Mouse (Mus musculus) lung, embryonic 14.5 days (tissue): ENCODE measurements around the gene Mef2a. TPM values are rescaled to one million over a fixed set of nuclear protein-coding genes. Genes with fewer than 3 reads are reported as not detected.
"Not testable (repeated sequence)": the region's sequence is repeated elsewhere in the genome, so short reads cannot be mapped to it uniquely, and the experiment has no call there.

Source experiments
- ATAC-seq: fragments of 200-750 bp; cut with Nextera tagmentation; 2 replicates; pipeline ENCODE4 v1.8.0; 2017; ENCODE audit warnings: mild to moderate bottlenecking, moderate TSS enrichment, moderate library complexity; ENCODE audit not compliant: insufficient read depth
- DNase-seq: peaks from one replicate; pipeline ENCODE4 v3.0.0-alpha.2; 2015
- H3K27ac ChIP-seq: fragments of 300-500 bp; sonication (generic); 2 replicates; pipeline ENCODE4 v1.5.1; 2014; ENCODE audit warnings: low read depth, mild to moderate bottlenecking, moderate library complexity
- H3K27me3 ChIP-seq: fragments of 300-500 bp; sonication (generic); 2 replicates; pipeline ENCODE4 v1.6.1; 2014; ENCODE audit warnings: low read length, control low read depth; ENCODE audit not compliant: insufficient read depth
- H3K36me3 ChIP-seq: fragments of 300-500 bp; sonication (generic); 2 replicates; pipeline ENCODE4 v1.6.1; 2014; ENCODE audit warnings: control low read depth; ENCODE audit not compliant: insufficient read depth
- H3K4me1 ChIP-seq: fragments of 300-500 bp; sonication (generic); 2 replicates; pipeline ENCODE4 v1.6.1; 2014; ENCODE audit warnings: antibody characterized with exemption, control low read depth; ENCODE audit not compliant: insufficient read depth
- H3K4me2 ChIP-seq: fragments of 300-500 bp; sonication (generic); 2 replicates; pipeline ENCODE4 v1.6.1; 2014; ENCODE audit warnings: mild to moderate bottlenecking
- H3K4me3 ChIP-seq: fragments of 300-500 bp; sonication (generic); 2 replicates; pipeline ENCODE4 v1.5.1; 2014; ENCODE audit warnings: low read depth, low read length
- H3K9ac ChIP-seq: fragments of 300-500 bp; sonication (generic); 2 replicates; pipeline ENCODE4 v1.6.1; 2014
- H3K9me3 ChIP-seq: fragments of 300-500 bp; sonication (generic); 2 replicates; pipeline ENCODE4 v1.6.1; 2016; ENCODE audit warnings: low read depth, low read length, control low read depth
- CTCF ChIP-seq: IDR thresholded peaks from 2 replicates; pipeline ENCODE4 v1.5.1; 2016; ENCODE audit warnings: antibody characterized with exemption, low read depth
- WGBS: fragments of 180-500 bp; shearing (Covaris S2); extraction: QIAGEN DNeasy Blood & Tissue Kit; methylation state at CpG from one replicate; pipeline ENCODE4 v1.1.7; 2014; 5-methylcytosine and 5-hydroxymethylcytosine counted together
- polyA plus RNA-seq: library from polyadenylated mRNA; unstranded; fragments of >200 nt; fragmentation: Nextera tagmentation; extraction: Ambion mirVana; gene quantifications from 2 replicates; pipeline ENCODE4 v1.2.1, GENCODE M21; 2014

Mef2a gene
- polyA plus RNA-seq, 1 experiment from 2014 or later: 51.6 TPM

GRCm38 (mm10) chr7:67304937-67305336, 67.7 kb downstream of the Mef2a start:
- no peak for TF ChIP-seq CTCF
- no peak overlapping the region for H3K27ac ChIP-seq
- WGBS: 65% methylated on average over 3 of the region's 3 CpGs
- no peaks in the 10 kb centered on the region for H3K9me3 ChIP-seq
- no peak overlapping the region for H3K4me3 ChIP-seq
- H3K27me3 ChIP-seq: no peaks in the 10 kb centered on the region
- H3K4me1 ChIP-seq: no peaks in the 10 kb centered on the region
- no peak overlapping the region for H3K4me2 ChIP-seq
- ATAC-seq (no peak), DNase-seq (no peak)
- H3K9ac ChIP-seq: no peak overlapping the region
- H3K36me3 ChIP-seq: 0 out of 2 replicates have a peak, but pooled peaks cover 6% of the 10 kb centered on the region

- WGBS: 53% methylated on average over 1 of the region's 1 CpGs
- H3K9me3 ChIP-seq: no peaks in the 10 kb centered on the region
- no peak overlapping the region for H3K9ac ChIP-seq
- H3K27ac ChIP-seq: no peak overlapping the region
- H3K4me2 ChIP-seq: no peak overlapping the region
- H3K4me3 ChIP-seq: no peak overlapping the region
- no peaks in the 10 kb centered on the region for H3K36me3 ChIP-seq
- DNase-seq: no peak
- no peak for TF ChIP-seq CTCF
- no peak for ATAC-seq
- H3K4me1 ChIP-seq: no peaks in the 10 kb centered on the region
- H3K27me3 ChIP-seq: no peaks in the 10 kb centered on the region
Observed at GRCm38 (mm10) chr7:67296419-67296818, 76.2 kb downstream of the Mef2a start.

GRCm38 (mm10) chr7:67291356-67291755, 81.3 kb downstream of the Mef2a start:
- no peak for DNase-seq
- TF ChIP-seq CTCF: no peak
- H3K36me3 ChIP-seq: no peaks in the 10 kb centered on the region
- no peak overlapping the region for H3K27ac ChIP-seq
- no peaks in the 10 kb centered on the region for H3K27me3 ChIP-seq
- no peaks in the 10 kb centered on the region for H3K9me3 ChIP-seq
- ATAC-seq: no peak
- no peak overlapping the region for H3K4me2 ChIP-seq
- 85% methylated on average over 1 of the region's 1 CpGs for WGBS
- no peak overlapping the region for H3K9ac ChIP-seq
- no peaks in the 10 kb centered on the region for H3K4me1 ChIP-seq
- H3K4me3 ChIP-seq: no peak overlapping the region

GRCm38 (mm10) chr7:67287456-67287855, 85.2 kb downstream of the Mef2a start:
- TF ChIP-seq CTCF: no peak
- no peak overlapping the region for H3K4me3 ChIP-seq
- WGBS: 82% methylated on average over 4 of the region's 4 CpGs

GRCm38 (mm10) chr7:67283581-67283980, 89.1 kb downstream of the Mef2a start:
- H3K9ac ChIP-seq: no peak overlapping the region
- no peak overlapping the region for H3K4me3 ChIP-seq
- DNase-seq: no peak
- 84% methylated on average over 6 of the region's 6 CpGs for WGBS
- TF ChIP-seq CTCF: no peak
- H3K27me3 ChIP-seq: no peaks in the 10 kb centered on the region
- H3K36me3 ChIP-seq: no peaks in the 10 kb centered on the region
- H3K27ac ChIP-seq: no peak overlapping the region
- no peak overlapping the region for H3K4me2 ChIP-seq
- no peak for ATAC-seq
- no peaks in the 10 kb centered on the region for H3K9me3 ChIP-seq
- no peaks in the 10 kb centered on the region for H3K4me1 ChIP-seq

More at GRCm38 (mm10) chr7:67287456-67287855, 85.2 kb downstream of the Mef2a start:
- Histone ChIP-seq H3K36me3 (no peaks in the 10 kb centered on the region), H3K4me2 (no peak overlapping the region), H3K9ac (no peak overlapping the region), H3K27me3 (no peaks in the 10 kb centered on the region), H3K27ac (no peak overlapping the region), H3K9me3 (no peaks in the 10 kb centered on the region), H3K4me1 (no peaks in the 10 kb centered on the region)
- DNase-seq: no peak
- no peak for ATAC-seq

GRCm38 (mm10) chr7:67270447-67270846, 102.2 kb downstream of the Mef2a start:
- H3K27me3 ChIP-seq, H3K27ac ChIP-seq, H3K9me3 ChIP-seq, H3K4me3 ChIP-seq, ATAC-seq, H3K4me2 ChIP-seq, H3K9ac ChIP-seq, H3K4me1 ChIP-seq, DNase-seq: not testable (repeated sequence)
- H3K36me3 ChIP-seq: peaks cover 12% of the 10 kb centered on the region; the same call in 1 of the 2 replicates
- 53% methylated on average over 4 of the region's 4 CpGs for WGBS

- peak; percentile 40 for TF ChIP-seq CTCF
- Histone ChIP-seq H3K9me3 (no peaks in the 10 kb centered on the region), H3K4me3 (no peak overlapping the region), H3K9ac (no peak overlapping the region), H3K4me1 (no peaks in the 10 kb centered on the region), H3K27ac (no peak overlapping the region), H3K36me3 (peaks cover 24% of the 10 kb centered on the region), H3K27me3 (no peaks in the 10 kb centered on the region), H3K4me2 (no peak overlapping the region)
- 63% methylated on average over 4 of the region's 4 CpGs for WGBS
- peak; percentile 56; the same call in 1 of the 2 replicates for ATAC-seq
- DNase-seq: peak; percentile 87
Observed at GRCm38 (mm10) chr7:67259828-67260563, 112.7 kb downstream of the Mef2a start.
